Mouse (Mus musculus) G1E (cell line): ENCODE data around the gene Cyp46a1. TPM values are rescaled to one million over a fixed set of nuclear protein-coding genes. Genes with fewer than 3 reads are reported as not detected.

ENCODE experiments used
- ATAC-seq: 2 replicates; pipeline ENCODE4 v1.8.0; 2016; ENCODE audit warnings: mild to moderate bottlenecking; ENCODE audit not compliant: insufficient number of reproducible peaks, poor library complexity, low FRiP score, severe bottlenecking; ENCODE audit errors: extremely low read depth
- DNase-seq: peaks from one replicate; pipeline ENCODE4 v3.0.0; 2012; ENCODE audit warnings: low spot score
- H3K27me3 ChIP-seq: 2 replicates; pipeline ENCODE4 v1.6.1; 2012; ENCODE audit warnings: mild to moderate bottlenecking, low read length, inconsistent platforms; ENCODE audit not compliant: insufficient read depth
- H3K36me3 ChIP-seq: replicated peaks from 2 replicates; pipeline ENCODE3; 2012; ENCODE audit warnings: mild to moderate bottlenecking, inconsistent platforms
- H3K4me1 ChIP-seq: 2 replicates; pipeline ENCODE4 v1.6.1; 2012; ENCODE audit warnings: low read depth, low read length, inconsistent platforms, mixed read lengths; ENCODE audit not compliant: insufficient read depth
- H3K4me3 ChIP-seq: 2 replicates; pipeline ENCODE4 v1.5.1; 2012; ENCODE audit warnings: low read depth, mild to moderate bottlenecking, inconsistent platforms, low read length, moderate library complexity, mixed read lengths
- H3K9me3 ChIP-seq: replicated peaks from 2 replicates; pipeline ENCODE4 v1.6.1; 2012; ENCODE audit warnings: inconsistent platforms
- CTCF ChIP-seq: IDR thresholded peaks from 2 replicates; pipeline ENCODE4 v1.5.1; 2012; ENCODE audit warnings: low read depth, low read length, inconsistent platforms, mixed read lengths
- GATA1 ChIP-seq: IDR thresholded peaks from 2 replicates; pipeline ENCODE4 v1.6.1; 2012; ENCODE audit warnings: borderline replicate concordance, low read length, inconsistent platforms, mixed read lengths
- GATA2 ChIP-seq: IDR thresholded peaks from 2 replicates; pipeline ENCODE4 v1.6.1; 2012; ENCODE audit warnings: low read depth, low read length, inconsistent platforms, borderline replicate concordance
- POLR2AphosphoS5 ChIP-seq: IDR thresholded peaks from 2 replicates; pipeline ENCODE4 v1.6.1; 2012; ENCODE audit warnings: low read depth, low read length, inconsistent platforms; ENCODE audit not compliant: insufficient replicate concordance
- TAL1 ChIP-seq: conservative IDR thresholded peaks from 2 replicates; pipeline ENCODE4 v1.6.1; 2012; ENCODE audit warnings: low read depth, low read length, inconsistent platforms, mixed read lengths
- polyA plus RNA-seq: library from polyadenylated mRNA; stranded (reverse); fragments of >175 nt; gene quantifications from 2 replicates; pipeline ENCODE4 v1.2.3, GENCODE M21; 2012
- total RNA-seq, 2 experiments: library from RNA; stranded (forward) in 1 of 2; stranded (reverse) in 1 of 2; fragments of 200-1000 nt in 1 of 2; fragments of >200 nt in 1 of 2; fragmentation: Nextera tagmentation in 1 of 2; gene quantifications; 2 replicates each; pipeline ENCODE4 v1.2.3; 2014 to 2017

Gene Cyp46a1
- total and polyA plus RNA-seq, 3 experiments, result 0.55 TPM; not detected in 2

- no peak for ATAC-seq
- Histone ChIP-seq H3K36me3 (no peaks in the 10 kb centered on the region), H3K27me3 (no peaks in the 10 kb centered on the region), H3K4me3 (no peak overlapping the region), H3K4me1 (no peaks in the 10 kb centered on the region), H3K9me3 (peaks cover 92% of the 10 kb centered on the region)
- TF ChIP-seq POLR2AphosphoS5, result no peak
- TF ChIP-seq TAL1, result no peak
- DNase-seq, result no peak
Observed at GRCm38 (mm10) chr12:108352371-108353136, 18.4 kb downstream of the Cyp46a1 start.

GRCm38 (mm10) chr12:108354284-108354683 lies 20.1 kb downstream of the Cyp46a1 start:
- TF ChIP-seq POLR2AphosphoS5 (no peak), TAL1 (no peak), GATA2 (no peak), GATA1 (no peak), CTCF (no peak)
- H3K27me3 ChIP-seq, result no peaks in the 10 kb centered on the region

GRCm38 (mm10) chr12:108355271-108355670 lies 21.1 kb downstream of the Cyp46a1 start:
- DNase-seq (no peak), ATAC-seq (no peak)
- H3K4me3 ChIP-seq, result no peak overlapping the region
- TF ChIP-seq TAL1 (no peak), CTCF (no peak), GATA1 (no peak), POLR2AphosphoS5 (no peak), GATA2 (no peak)
- no peaks in the 10 kb centered on the region for H3K36me3 ChIP-seq
- no peaks in the 10 kb centered on the region for H3K27me3 ChIP-seq
- peaks cover 92% of the 10 kb centered on the region for H3K9me3 ChIP-seq
- H3K4me1 ChIP-seq, result no peaks in the 10 kb centered on the region

More at GRCm38 (mm10) chr12:108354284-108354683, 20.1 kb downstream of the Cyp46a1 start:
- no peak for ATAC-seq
- H3K4me1 ChIP-seq, result no peaks in the 10 kb centered on the region
- H3K4me3 ChIP-seq, result peak overlapping the region; percentile 11; the same call in 1 of the 2 replicates
- DNase-seq, result no peak
- peaks cover 90% of the 10 kb centered on the region for H3K9me3 ChIP-seq
- H3K36me3 ChIP-seq, result no peaks in the 10 kb centered on the region

GRCm38 (mm10) chr12:108355986-108356385 lies 21.8 kb downstream of the Cyp46a1 start:
- no peaks in the 10 kb centered on the region for H3K4me1 ChIP-seq
- ATAC-seq (no peak), DNase-seq (no peak)
- H3K36me3 ChIP-seq, result no peaks in the 10 kb centered on the region
- H3K4me3 ChIP-seq, result no peak overlapping the region
- H3K9me3 ChIP-seq, result peaks cover 93% of the 10 kb centered on the region
- no peak for TF ChIP-seq TAL1
- TF ChIP-seq CTCF, result no peak
- no peak for TF ChIP-seq GATA1
- no peak for TF ChIP-seq GATA2
- no peak for TF ChIP-seq POLR2AphosphoS5
- no peaks in the 10 kb centered on the region for H3K27me3 ChIP-seq

- Histone ChIP-seq H3K36me3 (no peaks in the 10 kb centered on the region), H3K4me1 (no peaks in the 10 kb centered on the region), H3K9me3 (peaks cover 95% of the 10 kb centered on the region), H3K27me3 (no peaks in the 10 kb centered on the region; the same call in 1 of the 2 replicates), H3K4me3 (no peak overlapping the region)
- no peak for DNase-seq
- no peak for TF ChIP-seq GATA1
- ATAC-seq, result no peak
Observed at GRCm38 (mm10) chr12:108363796-108364195, 29.6 kb downstream of the Cyp46a1 start.

- H3K27me3 ChIP-seq, result no peaks in the 10 kb centered on the region; the same call in 1 of the 2 replicates
Observed at GRCm38 (mm10) chr12:108365340-108365739, 31.2 kb downstream of the Cyp46a1 start.

GRCm38 (mm10) chr12:108365868-108366267 lies 31.7 kb downstream of the Cyp46a1 start:
- TF ChIP-seq TAL1 (no peak), POLR2AphosphoS5 (no peak), GATA2 (no peak), CTCF (no peak), GATA1 (no peak)
- DNase-seq (no peak), ATAC-seq (no peak)
- H3K4me1 ChIP-seq, result no peaks in the 10 kb centered on the region
- no peak overlapping the region for H3K4me3 ChIP-seq
- no peaks in the 10 kb centered on the region; the same call in 1 of the 2 replicates for H3K27me3 ChIP-seq
- no peaks in the 10 kb centered on the region for H3K36me3 ChIP-seq
- H3K9me3 ChIP-seq, result peaks cover 92% of the 10 kb centered on the region

More at GRCm38 (mm10) chr12:108365340-108365739, 31.2 kb downstream of the Cyp46a1 start:
- no peak for ATAC-seq
- Histone ChIP-seq H3K9me3 (peaks cover 92% of the 10 kb centered on the region), H3K4me3 (no peak overlapping the region), H3K4me1 (no peaks in the 10 kb centered on the region), H3K36me3 (no peaks in the 10 kb centered on the region)
- TF ChIP-seq TAL1 (no peak), GATA2 (no peak), POLR2AphosphoS5 (no peak), GATA1 (no peak)
- no peak for DNase-seq
